Mouse (Mus musculus) liver, embryonic 14.5 days (tissue): ENCODE results near the gene Hyal3. TPM values are rescaled to one million over a fixed set of nuclear protein-coding genes. Genes with fewer than 3 reads are reported as not detected.

Source experiments
- ATAC-seq: fragments of 200-750 bp; cut with Nextera tagmentation; 2 replicates; pipeline ENCODE4 v1.8.0; 2017; ENCODE audit warnings: moderate number of reproducible peaks, mild to moderate bottlenecking, moderate library complexity; ENCODE audit not compliant: insufficient read depth
- DNase-seq, 3 experiments: peaks; one replicate each; pipeline ENCODE4 v3.0.0-alpha.2; 2012 to 2013; ENCODE audit warnings: low read depth in 3 of 3, low spot score in 3 of 3
- H3K27ac ChIP-seq: fragments of 300-500 bp; sonication (generic); 2 replicates; pipeline ENCODE4 v1.5.1; 2014; ENCODE audit warnings: moderate library complexity, mild to moderate bottlenecking, control low read depth, inconsistent platforms
- H3K27me3 ChIP-seq: fragments of 300-500 bp; sonication (generic); 2 replicates; pipeline ENCODE4 v1.6.1; 2014; ENCODE audit warnings: mild to moderate bottlenecking, low read length, moderate library complexity; ENCODE audit not compliant: control insufficient read depth, insufficient read depth
- H3K36me3 ChIP-seq: fragments of 300-500 bp; sonication (generic); replicated peaks from 2 replicates; pipeline ENCODE4 v1.6.1; 2014; ENCODE audit warnings: low read depth; ENCODE audit not compliant: control insufficient read depth, insufficient read depth
- H3K4me1 ChIP-seq, 2 experiments: fragments of 200-500 bp in 1 of 2; fragments of 300-500 bp in 1 of 2; sonication (generic) in 1 of 2; replicated peaks; 2 replicates each; pipeline ENCODE4 v1.6.1; 2012 to 2014; ENCODE audit warnings: antibody characterized with exemption in 1 of 2, inconsistent platforms in 1 of 2, low read length in 1 of 2; ENCODE audit not compliant: control insufficient read depth in 2 of 2, insufficient read depth in 2 of 2
- H3K4me2 ChIP-seq: fragments of 300-500 bp; sonication (generic); 2 replicates; pipeline ENCODE4 v1.6.1; 2014; ENCODE audit warnings: low read depth, mild to moderate bottlenecking, control low read depth, moderate library complexity
- H3K4me3 ChIP-seq, 2 experiments: fragments of 200-500 bp in 1 of 2; fragments of 300-500 bp in 1 of 2; sonication (generic) in 1 of 2; 2 replicates each; pipeline ENCODE4 v1.5.1; 2012 to 2014; ENCODE audit warnings: low read depth in 2 of 2, low read length in 2 of 2, mild to moderate bottlenecking in 2 of 2, control low read depth in 1 of 2, inconsistent platforms in 1 of 2, moderate library complexity in 1 of 2; ENCODE audit not compliant: insufficient read depth in 1 of 2
- H3K9ac ChIP-seq: fragments of 300-500 bp; sonication (generic); replicated peaks from 2 replicates; pipeline ENCODE4 v1.6.1; 2014; ENCODE audit warnings: mild to moderate bottlenecking, control low read depth, moderate library complexity
- H3K9me3 ChIP-seq: fragments of 300-500 bp; sonication (generic); 2 replicates; pipeline ENCODE4 v1.6.1; 2016; ENCODE audit warnings: low read length, mixed read lengths; ENCODE audit not compliant: control insufficient read depth
- CTCF ChIP-seq: IDR thresholded peaks from 2 replicates; pipeline ENCODE4 v1.5.1; 2016; ENCODE audit warnings: antibody characterized with exemption, low read depth, control low read depth
- EP300 ChIP-seq: IDR thresholded peaks from 2 replicates; pipeline ENCODE4 v1.6.1; 2016; ENCODE audit warnings: antibody characterized with exemption, low read depth
- WGBS: fragments of 180-500 bp; shearing (Covaris S2); extraction: QIAGEN DNeasy Blood & Tissue Kit; methylation state at CpG from one replicate; pipeline ENCODE4 v1.1.7; 2014; ENCODE audit not compliant: insufficient replicate concordance; 5-methylcytosine and 5-hydroxymethylcytosine counted together
- polyA plus RNA-seq, 2 experiments: library from polyadenylated mRNA; depleted of rRNA in 1 of 2; stranded (reverse) in 1 of 2; unstranded in 1 of 2; fragments of >200 nt; fragmentation: Nextera tagmentation in 1 of 2; extraction: Ambion mirVana in 1 of 2; gene quantifications; 2 replicates each; pipeline versions ENCODE4 v1.2.1 to v1.2.3; 2012 to 2014

Hyal3 gene
- polyA plus RNA-seq, 2 experiments = 0.45 to 0.69 TPM

DNA sequence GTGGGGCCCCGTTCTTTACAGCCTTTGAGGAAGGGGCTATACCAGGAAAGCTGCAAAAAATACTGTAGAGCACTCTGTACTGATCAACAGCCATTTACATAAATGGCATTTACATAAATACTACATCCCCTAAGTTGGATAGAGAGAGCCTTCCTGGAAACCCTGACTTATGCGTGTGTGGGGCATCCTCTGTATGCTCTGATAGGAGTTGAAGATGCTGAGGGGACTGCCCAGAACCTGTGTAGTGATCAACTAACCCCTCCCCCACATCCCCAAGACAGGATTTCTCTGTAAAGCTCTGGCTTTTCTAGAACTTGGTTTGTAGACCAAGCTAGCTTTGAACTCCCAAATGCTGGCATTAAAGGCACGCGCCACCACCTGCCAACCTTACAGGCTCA lies 28.8 kb downstream of the Hyal3 start:
- no peak overlapping the region for H3K27ac ChIP-seq
- no peak overlapping the region for H3K9ac ChIP-seq
- WGBS = 72% methylated on average over 4 of the region's 4 CpGs
- ATAC-seq (no peak), DNase-seq (no peak)
- no peaks in the 10 kb centered on the region for H3K27me3 ChIP-seq
- no peaks in the 10 kb centered on the region for H3K36me3 ChIP-seq
- peaks cover 5 to 20% of the 10 kb centered on the region in 2 experiments for H3K4me1 ChIP-seq
- no peak overlapping the region for H3K4me2 ChIP-seq
- no peaks in the 10 kb centered on the region for H3K9me3 ChIP-seq
- TF ChIP-seq EP300 (no peak), CTCF (no peak)
- H3K4me3 ChIP-seq = no peak overlapping the region

DNA sequence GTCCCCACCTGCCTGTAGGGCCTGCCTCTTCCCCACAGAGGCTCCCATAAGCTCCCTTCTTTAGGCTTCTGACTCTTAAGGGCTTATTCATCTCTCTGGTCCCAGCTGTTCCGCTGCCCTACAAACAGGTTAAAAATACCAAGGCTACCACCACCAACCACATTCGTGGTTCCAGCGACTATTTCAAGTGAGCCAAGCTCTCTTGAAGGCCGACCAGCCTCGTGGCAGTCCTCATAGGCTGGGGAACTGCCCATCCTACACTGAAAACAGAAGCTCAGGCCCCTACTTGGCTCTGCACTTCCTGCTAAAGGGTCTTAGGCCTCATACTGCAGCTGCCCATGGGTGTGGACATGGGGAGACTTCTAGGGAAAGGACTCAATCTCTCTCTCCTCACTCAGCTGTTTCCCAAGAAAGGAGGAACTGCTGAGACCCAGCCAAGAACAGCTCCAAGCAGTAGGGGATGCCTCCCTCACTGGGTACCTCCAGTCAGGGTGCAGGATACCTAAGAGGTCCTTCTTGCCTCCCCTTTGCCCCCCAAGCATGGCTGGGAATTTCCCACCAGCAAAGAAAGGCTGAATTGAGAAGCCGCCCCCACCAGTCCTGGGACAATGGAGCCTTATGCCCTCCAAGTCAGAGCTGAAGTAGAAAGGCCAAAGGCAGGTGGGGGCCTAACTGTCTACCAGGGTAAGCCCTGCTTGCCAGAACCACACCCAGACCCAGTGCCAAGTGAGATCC lies 31.0 kb downstream of the Hyal3 start:
- ATAC-seq (0 out of 2 replicates have a peak, but pooled peaks have one; percentile 1), DNase-seq (no peak)
- no peaks in the 10 kb centered on the region for H3K9me3 ChIP-seq
- H3K9ac ChIP-seq = no peak overlapping the region
- 36% methylated on average over 6 of the region's 6 CpGs for WGBS
- H3K4me1 ChIP-seq = peaks cover 5 to 17% of the 10 kb centered on the region in 2 experiments
- no peak overlapping the region for H3K27ac ChIP-seq
- no peak overlapping the region for H3K4me3 ChIP-seq
- TF ChIP-seq EP300 = no peak
- TF ChIP-seq CTCF = no peak
- H3K27me3 ChIP-seq = no peaks in the 10 kb centered on the region
- peaks cover 20% of the 10 kb centered on the region for H3K36me3 ChIP-seq
- peak overlapping the region; percentile 82 for H3K4me2 ChIP-seq

DNA sequence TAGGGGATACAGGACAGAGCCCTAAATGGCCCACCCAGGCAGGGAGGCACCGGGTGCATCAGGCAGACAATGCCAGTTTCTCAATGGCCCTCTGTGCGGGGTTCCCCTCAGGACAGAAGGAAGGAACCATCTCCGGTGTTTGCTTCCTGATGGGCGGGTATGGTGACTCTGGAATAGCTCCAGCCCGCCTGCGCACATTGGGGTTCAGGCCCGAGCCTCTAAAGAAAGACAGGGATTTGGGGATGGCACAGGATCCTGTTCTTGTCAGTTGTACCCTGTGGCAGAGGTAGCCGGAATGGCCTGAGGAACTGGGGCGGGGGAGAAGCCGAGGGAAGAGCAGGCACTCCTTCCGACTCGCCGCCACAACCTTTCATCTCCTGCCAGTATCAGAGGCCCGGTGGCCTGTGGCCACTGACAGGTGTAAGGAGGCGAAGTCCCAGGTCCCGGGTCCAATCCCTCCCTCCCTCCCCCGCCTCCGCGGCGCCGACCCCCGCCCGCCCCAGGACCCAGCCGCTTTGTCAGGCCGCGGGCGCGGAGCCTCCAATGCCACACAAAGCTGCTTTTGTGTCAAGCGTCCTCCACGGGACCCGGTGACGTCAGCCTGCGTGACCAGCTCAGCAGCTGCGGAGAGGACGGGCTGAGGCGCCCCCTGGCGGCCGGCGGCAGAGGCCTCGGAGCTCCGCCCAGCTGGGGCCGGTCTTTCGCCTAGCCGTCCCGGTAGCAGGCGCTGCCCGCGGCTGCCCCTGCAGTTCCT lies 31.8 kb downstream of the Hyal3 start:
- no peak for TF ChIP-seq EP300
- peak; percentile 91 for TF ChIP-seq CTCF
- peak; percentile 93 for ATAC-seq
- H3K9ac ChIP-seq = peak overlapping the region; percentile 73
- H3K27me3 ChIP-seq = no peaks in the 10 kb centered on the region
- peaks cover 25% of the 10 kb centered on the region for H3K36me3 ChIP-seq
- H3K4me1 ChIP-seq = peaks cover 5 to 17% of the 10 kb centered on the region in 2 experiments
- H3K4me2 ChIP-seq = peak overlapping the region; percentile 82
- peak; percentile 88 to 90 (median 90) for DNase-seq
- WGBS = 4% methylated on average over 48 of the region's 48 CpGs
- peak overlapping the region; percentile 30 to 57 for H3K4me3 ChIP-seq
- H3K9me3 ChIP-seq = no peaks in the 10 kb centered on the region
- H3K27ac ChIP-seq = peak overlapping the region; percentile 49

DNA sequence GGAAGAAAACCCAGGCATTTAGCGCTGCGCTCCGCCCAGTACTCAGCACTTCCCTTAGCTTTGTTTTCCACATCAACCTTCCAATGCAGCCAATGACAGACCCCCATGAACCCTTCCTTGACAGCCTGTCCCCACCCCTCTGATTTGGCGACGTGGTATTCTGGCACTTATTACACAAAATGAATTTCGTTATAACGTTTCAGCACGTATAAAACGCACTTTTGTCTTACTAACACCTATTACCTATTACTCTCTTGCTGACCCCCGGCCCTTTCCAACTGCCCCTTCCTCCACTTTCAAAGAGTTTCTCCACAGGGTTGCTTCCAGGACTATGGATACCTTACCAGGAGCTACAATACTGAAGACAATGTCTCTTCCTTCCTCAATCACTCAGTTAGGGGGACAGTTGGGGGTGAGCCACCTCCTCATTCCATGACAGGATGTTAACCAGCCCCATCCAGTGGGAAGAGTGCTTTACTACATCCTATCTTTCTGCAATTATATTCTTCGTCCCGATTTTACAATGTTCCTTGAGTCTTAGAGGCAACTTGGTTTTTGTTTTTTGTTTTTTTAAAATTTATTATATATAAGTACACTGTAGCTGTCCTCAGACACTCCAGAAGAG lies 32.4 kb downstream of the Hyal3 start:
- Histone ChIP-seq H3K4me1 (peaks cover 5 to 15% of the 10 kb centered on the region in 2 experiments), H3K27ac (peak overlapping the region; percentile 31), H3K4me2 (peak overlapping the region; percentile 82), H3K9me3 (no peaks in the 10 kb centered on the region), H3K36me3 (peaks cover 27% of the 10 kb centered on the region), H3K27me3 (no peaks in the 10 kb centered on the region), H3K4me3 (peak overlapping the region; percentile 45 to 57), H3K9ac (peak overlapping the region; percentile 73)
- DNase-seq (no peak), ATAC-seq (no peak)
- 0 out of 2 replicates have a peak, but pooled peaks have one; percentile 7 for TF ChIP-seq EP300
- TF ChIP-seq CTCF = no peak; the same call in 1 of the 2 replicates
- WGBS = 8% methylated on average over 12 of the region's 12 CpGs

DNA sequence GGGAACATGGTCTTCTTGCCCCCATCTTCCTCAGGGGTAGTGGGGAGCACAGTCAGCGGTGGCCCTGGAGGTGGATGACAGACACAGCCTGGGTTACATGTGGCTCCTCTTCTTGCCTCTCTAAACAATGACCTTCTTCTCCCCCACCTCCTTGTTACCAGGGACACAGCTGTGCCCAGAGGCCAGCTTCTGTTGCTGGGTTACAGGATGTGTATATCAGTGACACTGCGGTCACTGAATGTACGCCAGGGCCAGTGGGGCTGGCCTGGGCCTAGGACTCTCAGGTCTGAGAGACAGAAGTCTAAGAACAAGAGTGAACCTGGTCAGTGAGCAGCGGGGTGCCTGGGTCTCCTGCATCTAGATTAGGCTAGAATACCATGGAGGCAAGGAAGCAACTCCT lies 34.4 kb downstream of the Hyal3 start:
- 86% methylated on average over 4 of the region's 4 CpGs for WGBS

More for the DNA sequence above, 34.4 kb downstream of the Hyal3 start:
- peaks cover 42% of the 10 kb centered on the region for H3K36me3 ChIP-seq
- TF ChIP-seq CTCF (no peak), EP300 (no peak)
- ATAC-seq (no peak), DNase-seq (no peak)
- H3K27ac ChIP-seq = no peak overlapping the region
- H3K4me3 ChIP-seq = no peak overlapping the region
- H3K9me3 ChIP-seq = no peaks in the 10 kb centered on the region
- H3K9ac ChIP-seq = no peak overlapping the region
- no peaks in the 10 kb centered on the region for H3K27me3 ChIP-seq
- peaks cover 11 to 24% of the 10 kb centered on the region in 2 experiments for H3K4me1 ChIP-seq
- H3K4me2 ChIP-seq = no peak overlapping the region
